Mouse (Mus musculus): ENCODE data around the gene Dst.
A peak's percentile ranks its signal among the peaks of the same experiment; 100 is the strongest.

The Dst gene

DNA sequence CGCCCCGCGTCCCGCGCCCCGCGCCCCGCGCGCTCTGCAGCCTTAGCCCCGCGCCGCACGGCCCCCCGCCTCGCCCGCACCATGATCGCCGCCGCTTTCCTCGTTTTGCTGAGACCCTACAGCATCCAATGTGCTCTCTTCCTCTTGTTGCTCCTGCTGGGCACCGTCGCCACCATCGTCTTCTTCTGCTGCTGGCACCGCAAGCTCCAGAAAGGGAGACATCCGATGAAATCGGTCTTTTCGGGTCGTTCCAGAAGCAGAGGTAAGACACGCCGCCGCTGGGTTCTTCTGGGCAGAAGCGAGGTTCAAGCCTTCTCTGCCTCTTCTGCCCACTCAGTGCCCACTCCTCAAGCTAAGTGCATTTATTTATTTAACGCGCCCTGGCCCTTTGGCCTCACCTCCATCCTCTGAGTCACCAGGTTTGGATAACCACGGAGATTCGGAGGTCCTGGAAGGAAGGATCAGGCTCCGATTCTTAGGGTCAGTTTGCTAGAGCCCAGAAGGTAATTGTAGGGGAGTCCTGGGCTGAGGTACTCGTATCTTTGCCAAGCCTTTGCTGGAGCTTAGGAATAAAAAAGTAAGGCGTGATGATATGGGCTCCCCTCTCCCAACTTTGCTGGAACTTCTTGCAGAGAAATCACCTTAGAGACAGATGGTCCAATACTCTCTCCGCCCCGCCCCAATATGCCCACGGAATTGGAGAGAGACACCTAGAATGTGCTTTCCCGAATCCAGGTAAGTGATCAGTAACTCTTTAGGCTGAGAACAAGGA lies at the start of gene Dst:
Dst (plus strand) TSS at position 35 of the 772 bp plus-strand sequence.
- DNase-seq = no peak

DNA sequence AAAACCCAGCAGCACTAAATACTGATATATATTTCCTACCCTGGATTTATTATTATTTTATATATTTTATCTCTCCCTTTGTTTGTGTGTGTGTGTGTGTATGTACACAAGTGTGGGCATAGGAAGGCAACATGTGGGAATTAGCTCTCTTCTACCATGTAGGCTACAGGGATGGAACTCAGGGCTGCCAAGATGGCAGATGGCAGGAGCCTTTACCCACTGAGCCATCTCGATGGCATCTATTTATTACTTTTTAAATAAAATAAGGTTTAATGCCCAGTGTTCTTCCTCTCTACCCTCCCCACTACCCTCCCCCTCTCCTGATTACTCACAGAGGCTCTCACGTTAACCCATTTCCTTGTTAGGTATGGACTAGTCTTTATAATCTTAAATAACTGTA lies 39.0 kb upstream of the Dst start:
- DNase-seq = no peak

DNA sequence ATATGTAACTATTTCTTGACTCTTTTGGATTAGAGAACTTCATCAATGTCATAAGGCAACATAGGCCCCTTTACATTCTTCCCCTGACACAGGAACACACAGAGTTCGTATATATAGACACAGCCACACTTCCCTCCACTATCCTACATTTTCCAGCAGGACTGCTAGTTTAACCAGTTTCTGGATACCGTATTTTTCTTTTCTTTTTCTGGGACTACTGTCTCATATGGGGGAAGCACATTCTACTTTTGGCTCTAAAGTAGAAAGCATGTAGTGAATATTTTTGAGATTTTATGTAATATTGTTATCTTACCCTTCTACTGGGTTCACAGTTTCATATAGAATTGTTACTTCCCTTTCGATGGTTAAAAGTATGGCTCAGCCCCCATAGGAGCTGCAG lies 38.6 kb upstream of the Dst start:
- no peak for DNase-seq

DNA sequence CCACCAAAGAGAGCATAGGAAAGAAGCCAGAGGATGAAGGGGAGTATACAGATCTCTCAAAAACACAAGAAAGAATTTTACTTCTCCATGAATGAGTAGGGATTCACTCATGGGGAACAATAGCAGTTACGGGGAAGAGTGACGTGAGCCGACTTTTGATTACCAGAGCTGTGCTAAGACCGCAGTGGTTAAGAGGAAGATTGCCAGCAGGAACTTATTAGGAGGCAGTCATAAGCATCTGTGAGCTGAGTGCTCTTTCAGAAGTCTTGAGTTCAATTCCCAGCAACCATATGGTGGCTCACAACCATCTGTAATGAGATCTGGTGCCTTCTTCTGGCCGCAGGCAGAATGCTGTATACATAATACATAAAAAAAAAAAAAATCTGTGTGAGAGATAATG lies 34.5 kb upstream of the Dst start:
- DNase-seq = no peak

DNA sequence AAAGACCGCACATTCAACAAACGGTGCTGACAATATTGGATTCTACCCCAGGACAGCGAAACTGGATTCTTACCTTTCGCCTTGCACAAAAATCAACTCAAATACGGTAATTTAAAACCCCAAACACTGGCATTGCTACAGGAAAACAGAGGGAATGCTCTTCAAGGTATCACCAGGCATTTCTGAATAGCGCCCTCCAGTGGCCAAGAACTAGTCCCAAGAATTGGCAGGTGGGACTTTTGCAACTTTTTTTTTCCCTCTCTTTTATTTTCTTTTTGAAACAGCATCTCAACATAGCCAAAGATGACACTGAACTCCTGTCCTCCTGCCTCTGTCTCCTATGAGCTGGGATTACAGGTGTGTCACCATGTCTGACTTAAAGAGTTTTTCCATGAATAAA lies 32.3 kb upstream of the Dst start:
- peak; percentile 34 for DNase-seq

DNA sequence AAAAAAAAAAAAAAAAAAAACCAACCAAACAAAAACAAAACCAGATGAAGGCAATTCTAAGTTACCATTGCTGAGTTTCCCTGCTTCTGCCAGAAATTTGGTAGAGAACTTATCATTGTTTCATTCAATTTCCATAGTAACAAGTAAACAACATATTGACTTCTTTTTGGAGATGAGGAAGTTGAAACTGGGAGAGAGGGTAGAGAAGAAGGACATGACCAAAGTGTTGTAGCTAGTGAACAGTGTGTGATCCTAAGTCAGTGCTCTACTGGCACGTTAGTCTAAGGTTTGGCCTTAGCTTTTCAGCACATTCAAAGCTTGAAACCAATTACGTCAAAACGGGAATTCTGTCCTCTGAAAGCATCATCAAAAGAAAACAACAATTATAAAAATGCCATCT lies 31.6 kb upstream of the Dst start:
- DNase-seq = no peak

DNA sequence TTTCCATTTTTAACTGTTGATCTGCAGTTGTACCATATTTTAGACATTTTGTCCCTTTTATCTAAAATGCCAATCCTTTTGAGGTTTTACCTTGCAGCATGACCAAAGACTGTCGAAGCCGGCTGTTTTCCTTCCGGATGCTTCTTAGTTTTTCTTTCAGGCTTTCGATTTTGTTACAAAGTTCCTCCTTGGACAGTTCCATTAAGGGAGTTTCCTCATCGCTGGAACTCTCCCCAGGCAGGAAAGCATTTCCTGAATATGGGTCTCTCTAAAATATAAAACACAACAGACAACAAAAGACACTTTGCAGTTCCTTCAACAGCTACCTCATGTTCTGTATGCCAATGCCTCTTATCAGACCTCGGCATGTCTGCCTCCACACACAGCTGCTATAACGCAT lies 29.9 kb upstream of the Dst start:
- DNase-seq = no peak

DNA sequence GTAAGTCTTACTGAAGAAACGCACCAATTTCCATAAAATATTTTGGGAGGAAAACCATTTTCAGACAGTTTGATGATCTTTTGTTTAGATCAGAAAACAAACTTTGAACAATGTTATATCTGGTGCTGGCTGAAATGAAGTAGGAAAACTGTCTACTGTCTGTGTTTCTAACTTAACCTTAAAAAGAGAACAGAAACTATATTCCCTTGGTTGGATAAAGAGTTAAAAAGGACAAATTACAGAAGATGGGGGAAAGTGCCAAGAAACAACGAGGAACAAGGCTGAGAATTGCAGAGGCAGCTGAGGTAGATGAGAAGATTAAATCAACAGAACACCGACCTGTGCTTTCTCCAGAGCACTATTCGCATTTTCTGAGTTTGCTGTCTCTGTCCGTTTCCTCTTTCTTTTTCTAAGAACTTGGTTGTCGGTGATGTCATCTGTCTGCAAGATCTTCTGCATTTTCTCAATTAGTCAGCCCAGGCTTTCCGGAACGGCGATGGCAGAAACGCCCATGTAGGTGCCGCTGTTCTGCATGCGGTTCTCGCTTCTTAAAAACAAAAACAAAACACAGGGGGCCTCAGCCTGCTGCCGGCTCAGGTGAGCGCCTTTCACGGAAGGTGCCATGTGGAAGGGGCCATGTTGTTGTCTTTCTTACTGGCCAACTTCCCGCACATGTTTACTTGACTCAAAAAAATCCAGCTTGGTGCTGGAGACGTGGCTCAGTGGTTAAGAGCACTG lies 24.8 kb upstream of the Dst start:
- DNase-seq = peak; percentile 70

DNA sequence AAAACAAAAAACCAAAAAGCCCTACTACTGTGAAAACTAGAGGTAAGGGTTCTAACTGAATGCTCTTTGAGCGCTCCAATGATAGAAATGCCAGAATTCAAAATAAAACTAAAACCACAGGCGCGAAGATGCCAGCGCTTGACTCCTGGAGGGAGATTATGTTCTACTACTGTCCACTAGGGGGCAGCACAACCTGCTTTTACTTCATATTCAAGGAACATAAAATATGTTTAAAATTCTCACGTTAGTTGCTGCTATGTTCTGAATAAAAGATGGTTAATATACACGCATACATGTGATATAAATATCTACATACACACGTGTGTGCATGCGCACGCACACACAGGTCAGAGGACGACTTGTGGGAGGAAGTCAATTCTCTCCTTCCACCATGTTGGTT lies 15.2 kb upstream of the Dst start:
- DNase-seq = peak; percentile 45

DNA sequence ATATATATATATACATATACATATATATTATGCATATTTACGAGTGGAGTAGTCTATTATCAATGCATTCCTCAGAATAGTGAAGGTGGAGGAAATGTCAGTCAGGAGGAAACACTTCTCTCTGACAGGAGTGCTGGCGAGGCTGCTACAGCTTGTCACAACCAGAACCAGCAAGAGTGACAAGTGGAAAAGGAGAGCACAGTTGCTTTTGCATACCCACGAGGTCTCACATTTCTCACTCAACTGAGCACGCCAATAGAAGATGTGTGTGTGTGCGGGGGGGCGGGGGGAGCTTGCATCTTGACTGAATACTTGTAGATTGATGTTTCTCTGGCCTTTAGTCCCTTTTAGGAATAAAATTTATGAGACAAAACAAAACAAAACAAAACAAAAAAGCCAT lies 11.9 kb upstream of the Dst start:
- no peak for DNase-seq

DNA sequence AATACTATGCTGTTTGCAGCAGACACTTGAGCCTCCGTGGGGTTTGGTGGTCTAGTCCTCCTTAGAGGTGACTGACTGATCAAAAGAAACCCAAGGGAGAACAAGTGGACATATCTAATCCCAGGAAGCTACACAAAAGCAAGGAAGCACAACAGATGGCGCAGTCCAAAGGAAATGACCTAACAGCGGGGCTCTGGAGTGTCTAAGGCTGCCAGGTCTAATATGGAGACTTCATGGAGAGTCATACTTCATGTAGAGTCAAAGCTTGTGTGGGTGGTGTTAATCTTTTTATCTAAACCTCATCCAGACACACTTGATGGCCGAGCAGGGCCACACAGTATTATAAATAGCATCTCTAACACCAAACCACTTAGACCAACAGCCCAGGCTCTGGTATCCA lies 11.4 kb upstream of the Dst start:
- DNase-seq = no peak

DNA sequence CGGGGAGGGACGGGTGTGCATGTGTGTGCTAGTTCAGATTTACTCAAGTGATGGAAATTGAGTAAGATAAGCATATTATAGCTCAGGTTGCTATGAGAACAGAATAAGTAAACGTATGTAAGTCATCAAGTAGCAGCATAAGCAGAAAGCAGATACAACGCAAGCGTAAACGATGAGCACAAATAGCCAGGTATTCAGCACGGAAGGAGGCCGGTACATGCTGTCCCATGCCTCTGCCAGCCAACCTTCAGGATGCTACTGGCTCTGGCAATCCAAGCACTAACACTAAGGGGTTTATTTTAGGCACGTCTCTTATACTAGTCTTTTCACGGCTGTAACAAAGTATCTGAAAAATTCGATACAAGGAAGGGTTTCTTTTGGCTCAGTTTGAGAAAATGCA lies 10.6 kb upstream of the Dst start:
- DNase-seq = no peak

DNA sequence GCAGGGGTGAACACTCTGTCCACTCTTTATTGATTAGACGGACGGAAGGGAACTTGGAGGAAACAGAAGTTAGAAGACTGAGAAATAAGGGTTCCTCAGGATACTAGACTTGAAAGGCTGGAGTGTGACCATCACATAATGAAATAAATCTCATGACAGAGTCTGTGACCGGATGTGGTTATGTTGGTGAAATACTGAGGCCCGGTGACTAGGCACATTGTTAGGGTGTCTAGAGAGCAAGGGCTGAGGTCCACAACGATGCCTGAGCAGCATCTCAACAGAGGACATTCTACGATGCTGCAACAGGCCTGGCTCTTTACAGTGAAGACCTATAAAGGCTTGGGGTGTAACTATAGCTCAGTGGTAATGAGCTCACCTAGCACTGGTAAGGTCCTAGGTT lies 9.7 kb upstream of the Dst start:
- no peak for DNase-seq

DNA sequence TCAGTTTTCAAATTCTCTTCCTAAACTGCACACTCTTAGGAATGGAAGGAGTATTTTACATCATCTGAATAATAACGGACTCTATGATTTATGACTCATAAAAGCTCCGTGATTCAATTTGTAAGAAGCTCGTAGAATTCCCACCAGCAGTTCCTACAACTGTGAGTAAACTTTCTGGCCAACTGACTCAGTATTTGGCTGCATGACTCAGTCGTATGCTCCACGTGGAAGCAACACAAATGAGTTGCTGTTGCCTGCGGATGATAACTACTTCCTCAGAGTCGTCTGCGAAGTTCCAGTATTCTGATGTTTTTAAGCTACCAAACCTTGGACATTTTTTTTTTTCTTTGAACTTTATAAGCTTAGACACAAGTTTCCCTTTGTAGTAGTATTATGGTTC lies 7.8 kb upstream of the Dst start:
- no peak for DNase-seq

DNA sequence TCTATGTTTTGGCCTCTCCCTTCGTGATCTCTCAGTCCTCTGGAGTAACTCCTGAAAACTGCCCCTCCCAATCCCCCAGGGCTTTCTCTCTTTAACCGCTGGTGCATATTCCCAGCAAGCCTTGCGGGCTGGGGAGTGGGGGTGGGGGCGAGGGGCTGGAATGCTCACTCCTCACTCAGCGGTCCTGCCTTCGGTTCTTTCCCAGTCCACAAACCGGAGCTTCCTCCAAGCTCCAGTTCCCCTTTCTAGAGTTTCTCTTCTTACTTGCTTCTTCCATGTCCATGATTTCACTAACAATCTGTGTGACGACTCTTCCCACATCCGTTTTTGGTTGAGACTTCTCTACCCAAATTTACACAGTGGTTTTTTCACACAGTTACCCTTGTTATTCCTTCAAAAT lies 4.4 kb upstream of the Dst start:
- DNase-seq = no peak

DNA sequence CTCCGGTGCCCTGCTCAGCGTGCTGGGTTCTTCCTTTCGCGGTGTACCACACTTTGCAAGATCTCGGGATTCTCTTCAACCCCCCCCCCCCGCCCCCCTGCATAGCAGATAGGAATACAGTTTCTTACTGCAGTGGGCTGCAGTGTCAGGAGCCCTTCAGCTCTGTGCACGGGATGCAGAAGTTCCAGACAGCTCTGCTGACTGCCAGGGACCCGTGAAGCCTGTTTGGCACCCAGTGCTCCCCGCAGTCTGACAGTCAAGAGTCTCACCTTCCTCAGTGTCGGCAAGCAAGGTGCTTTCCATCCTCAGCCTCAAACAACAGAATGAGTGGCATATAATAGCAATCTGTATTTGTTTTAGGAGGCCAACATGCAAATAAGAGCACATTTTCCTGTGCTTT lies 1.8 kb upstream of the Dst start:
- DNase-seq = no peak

DNA sequence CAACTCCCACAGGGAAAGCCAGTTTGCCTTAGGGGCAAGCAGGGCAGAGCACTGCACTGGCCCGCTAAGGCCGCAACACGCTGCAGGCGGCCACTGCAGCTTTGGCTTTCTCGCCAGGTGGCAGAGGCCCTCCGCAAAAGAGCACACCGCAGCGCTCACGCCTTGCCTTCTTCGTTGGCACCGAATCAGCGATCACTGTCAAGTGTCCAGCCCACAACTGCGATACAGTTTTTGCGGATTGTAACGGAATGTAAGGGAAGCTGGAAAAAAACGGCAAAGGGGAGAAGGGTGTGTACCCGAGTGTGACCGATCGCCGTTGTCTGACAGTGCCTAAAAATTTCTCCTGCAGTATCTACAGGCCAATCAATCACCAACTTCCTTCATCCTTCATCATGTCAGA lies 1.1 kb upstream of the Dst start:
- DNase-seq = no peak

DNA sequence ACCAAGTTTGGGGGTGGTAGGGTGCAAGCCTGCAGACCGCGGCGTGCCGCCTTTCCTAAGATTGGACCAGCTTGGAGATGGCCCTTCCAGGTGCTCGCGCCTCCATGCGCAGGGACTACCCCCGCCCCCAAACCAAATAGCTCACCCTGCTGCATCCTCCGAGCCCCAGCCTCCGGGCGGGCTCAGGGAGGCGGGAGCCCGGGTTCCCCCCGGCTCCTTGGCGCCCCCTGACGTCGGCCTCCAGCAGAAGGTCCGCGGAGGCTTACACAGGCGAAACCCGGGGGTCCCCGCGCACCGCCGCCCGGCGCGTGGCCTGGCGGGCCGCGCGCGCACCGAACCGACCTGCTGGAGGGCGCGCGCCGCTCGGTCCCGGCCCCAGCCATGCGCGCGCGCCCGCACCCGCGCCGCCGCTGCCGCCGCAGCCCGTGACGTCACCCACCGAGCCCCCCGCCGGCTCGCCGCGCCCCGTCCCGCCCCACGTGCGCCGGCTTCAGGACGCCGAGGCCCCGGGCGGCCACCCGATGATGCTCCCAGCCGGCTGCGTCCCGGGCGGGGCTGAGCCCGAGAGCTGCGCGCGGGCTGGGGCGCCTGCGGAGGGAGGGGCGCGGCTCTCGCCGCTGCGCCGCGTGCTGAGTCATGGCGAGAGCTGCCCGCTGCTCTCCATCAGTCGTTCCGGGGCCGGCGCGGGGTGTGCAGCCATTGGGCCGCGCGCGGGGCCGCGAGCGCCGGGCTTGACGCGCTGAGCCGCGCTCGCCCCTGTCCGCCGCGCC lies 419 bp upstream of the Dst start, which contains the start of gene Bend6:
Bend6 (minus strand) TSS at position 396 of the 770 bp plus-strand sequence.
- peak; percentile 63 for DNase-seq

DNA sequence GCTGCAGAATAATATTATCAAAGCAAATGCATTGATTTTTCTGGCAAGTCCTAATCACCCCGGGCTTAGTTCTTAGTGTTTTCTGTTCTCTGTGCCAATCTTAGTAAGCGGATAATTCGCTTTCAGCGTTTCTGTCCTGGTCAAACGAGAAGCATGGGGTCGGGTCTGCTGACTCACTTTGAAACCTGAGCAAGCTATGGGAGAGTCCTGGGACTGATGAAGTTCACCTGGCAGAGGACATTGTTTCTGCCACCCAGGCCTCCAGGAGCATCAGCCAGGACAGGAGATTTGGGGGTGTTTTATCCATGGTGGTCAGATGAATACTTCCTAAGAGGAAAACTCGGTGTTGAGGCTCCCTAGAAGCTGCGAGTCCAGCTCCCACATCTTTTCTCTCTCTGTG lies 3.6 kb downstream of the Dst start:
- no peak for DNase-seq

DNA sequence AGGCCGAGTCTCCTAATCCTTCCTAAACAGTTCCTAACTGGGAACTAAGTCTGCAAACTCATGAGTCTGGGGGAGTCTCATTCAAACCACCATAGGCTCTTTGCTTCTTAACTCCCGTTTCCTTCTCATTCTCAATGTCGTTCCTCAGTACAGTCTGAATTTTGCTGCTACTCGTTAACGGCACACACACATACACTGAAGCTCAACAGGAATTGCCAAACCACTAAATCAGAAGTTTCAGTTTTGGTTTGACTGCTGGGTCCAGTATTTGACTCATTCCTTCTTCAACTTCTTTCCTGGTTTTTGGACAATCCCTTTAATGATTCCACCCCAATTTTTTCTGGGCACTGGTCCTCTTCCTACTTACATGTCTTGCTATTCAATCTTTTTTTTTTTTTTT lies 8.5 kb downstream of the Dst start:
- no peak for DNase-seq

DNA sequence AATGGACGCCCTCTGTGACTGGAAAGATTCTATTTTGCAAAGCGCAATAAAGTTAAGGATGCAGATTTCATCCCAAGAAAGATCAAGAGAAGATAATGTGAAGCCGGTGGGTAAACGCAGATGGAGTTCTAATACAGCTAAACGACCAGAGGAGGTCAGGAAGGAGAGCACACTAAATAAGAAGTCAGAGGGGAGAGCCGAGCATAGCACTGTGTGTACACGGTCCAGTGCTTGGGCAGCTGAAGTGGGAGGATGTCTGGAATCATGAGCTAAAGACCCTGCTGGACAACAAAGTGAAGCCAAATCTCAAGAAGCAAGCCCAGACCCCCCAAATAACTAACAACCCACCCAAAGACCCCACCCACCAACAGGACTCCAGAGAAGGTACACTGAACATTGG lies 14.9 kb downstream of the Dst start:
- no peak for DNase-seq

DNA sequence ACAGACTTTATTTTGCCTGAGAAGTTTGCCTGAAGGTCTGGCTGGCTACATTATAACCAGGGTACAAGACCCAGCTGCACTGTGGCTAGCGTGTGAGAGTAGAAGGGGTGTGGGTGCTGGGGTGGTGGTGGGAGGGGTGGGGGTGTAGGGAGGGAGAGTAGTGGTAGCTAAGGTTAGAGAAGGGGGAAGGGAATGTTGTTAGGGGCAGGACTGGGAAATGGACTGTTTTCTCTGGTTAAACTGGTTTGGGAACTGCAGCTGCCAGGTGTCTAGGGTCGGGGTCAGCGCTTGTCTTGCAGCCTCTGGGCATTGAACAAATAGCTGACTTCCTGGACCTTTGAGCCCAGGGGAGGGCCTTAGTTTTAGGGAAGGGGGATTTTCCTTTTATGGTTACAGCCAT lies 17.3 kb downstream of the Dst start:
- no peak for DNase-seq

DNA sequence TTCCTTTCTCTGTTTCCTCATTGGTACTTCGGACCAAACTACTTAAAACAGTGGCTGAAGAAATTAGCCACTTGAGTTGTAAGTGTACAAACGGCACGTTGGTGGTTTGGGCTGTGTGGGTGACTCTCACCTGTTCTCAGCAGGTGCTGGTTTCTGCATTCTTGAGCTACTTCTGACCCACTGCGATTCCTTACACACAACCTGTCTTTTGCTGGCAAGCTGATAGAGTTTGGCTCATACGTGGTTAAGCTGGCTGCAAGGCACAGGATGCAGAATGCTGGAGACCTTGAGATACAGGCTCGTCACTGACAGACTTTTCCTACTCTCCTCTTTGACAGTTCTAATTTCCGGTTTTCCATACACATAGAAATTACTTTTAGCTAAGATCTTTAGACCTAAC lies 19.4 kb downstream of the Dst start:
- DNase-seq = no peak

DNA sequence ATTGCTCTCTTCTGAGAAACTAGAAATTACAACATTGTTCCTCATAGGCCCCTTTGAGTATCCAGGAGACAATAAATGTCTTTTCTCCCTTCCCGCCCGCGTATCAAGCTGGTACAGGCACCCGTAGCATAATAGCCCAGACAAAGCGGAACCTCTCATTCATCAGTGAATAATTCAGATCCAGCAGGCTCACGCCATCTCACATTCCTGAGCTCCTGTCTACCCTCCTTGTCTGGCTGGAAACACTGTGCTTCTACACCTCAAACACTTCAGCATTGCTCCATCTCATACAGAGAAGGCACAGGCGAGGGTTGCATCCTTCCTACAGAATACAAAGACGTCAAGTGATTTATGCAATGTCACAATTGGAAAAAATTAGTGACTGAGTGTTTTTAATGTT lies 23.8 kb downstream of the Dst start:
- no peak for DNase-seq
